Mouse (Mus musculus) forebrain, embryonic 14.5 days (tissue): Measurements from ENCODE around the gene Plxna1. TPM values are rescaled to one million over a fixed set of nuclear protein-coding genes. Genes with fewer than 3 reads are reported as not detected.

Experiments
- polyA plus RNA-seq: library from polyadenylated mRNA; unstranded; fragments of >200 nt; fragmentation: Nextera tagmentation; extraction: Ambion mirVana; gene quantifications from 2 replicates; pipeline ENCODE4 v1.2.1, GENCODE M21; 2014

Gene Plxna1
- polyA plus RNA-seq, 1 experiment from 2014 or later, result 26.8 TPM

Other genes starting within 250 kb of the Plxna1 start
- 183 and 184 TPM in 2 replicates for gene Chchd6, start 233.0 kb upstream of the Plxna1 start, polyA plus RNA-seq